Mouse (Mus musculus) CH12.LX (cell line): ENCODE data around the gene Gsg1. TPM values are rescaled to one million over a fixed set of nuclear protein-coding genes. Genes with fewer than 3 reads are reported as not detected.

Source experiments
- DNase-seq: peaks from one replicate; pipeline ENCODE4 v3.0.0-alpha.2; 2013; ENCODE audit errors: extremely low read depth
- H3K27ac ChIP-seq: 2 replicates; pipeline ENCODE4 v1.5.1; 2012; ENCODE audit warnings: low read depth, mild to moderate bottlenecking, control low read depth, moderate library complexity; ENCODE audit not compliant: insufficient read depth
- H3K27me3 ChIP-seq: replicated peaks from 2 replicates; pipeline ENCODE3; 2012; ENCODE audit warnings: inconsistent platforms
- H3K36me3 ChIP-seq, 2 experiments: replicated peaks in 1 of 2; 2 replicates each; pipeline versions ENCODE3 to v1.6.1; 2012; ENCODE audit warnings: inconsistent platforms in 1 of 2, low read length in 1 of 2, mild to moderate bottlenecking in 1 of 2, mixed read lengths in 1 of 2, moderate library complexity in 1 of 2; ENCODE audit not compliant: control insufficient read depth in 1 of 2, insufficient read depth in 1 of 2
- H3K4me1 ChIP-seq, 2 experiments: 2 replicates each; pipeline ENCODE4 v1.6.1; 2012; ENCODE audit warnings: inconsistent platforms in 1 of 2, moderate library complexity in 1 of 2; ENCODE audit not compliant: insufficient read depth in 2 of 2, control insufficient read depth in 1 of 2
- H3K4me2 ChIP-seq: 2 replicates; pipeline ENCODE4 v1.6.1; 2012; ENCODE audit warnings: low read depth, mild to moderate bottlenecking, control low read depth; ENCODE audit not compliant: poor library complexity, insufficient read depth, severe bottlenecking
- H3K4me3 ChIP-seq, 3 experiments: fragments of 150-350 bp in 1 of 3; sonication (generic) in 1 of 3; replicated peaks in 1 of 3; 2 replicates each; pipeline versions ENCODE3 to v1.5.1; 2011 to 2012; ENCODE audit warnings: low read depth in 2 of 3, low read length in 2 of 3, mild to moderate bottlenecking in 2 of 3, moderate library complexity in 2 of 3, control low read depth in 1 of 3, improper control_type of control experiment in 1 of 3, inconsistent platforms in 1 of 3, mixed read lengths in 1 of 3; ENCODE audit not compliant: poor library complexity in 1 of 3
- H3K79me2 ChIP-seq: replicated peaks from 2 replicates; pipeline ENCODE4 v1.6.1; 2012; ENCODE audit warnings: mild to moderate bottlenecking, moderate library complexity; ENCODE audit not compliant: control insufficient read depth, poor library complexity, insufficient read depth, severe bottlenecking; ENCODE audit errors: extremely low read depth
- H3K9ac ChIP-seq: 2 replicates; pipeline ENCODE4 v1.6.1; 2012; ENCODE audit warnings: low read depth, mild to moderate bottlenecking, control low read depth, moderate library complexity; ENCODE audit not compliant: insufficient read depth
- H3K9me3 ChIP-seq: replicated peaks from 2 replicates; pipeline ENCODE3; 2012; ENCODE audit warnings: low read length, inconsistent platforms, mixed read lengths
- BHLHE40 ChIP-seq: IDR thresholded peaks from 2 replicates; pipeline ENCODE4 v1.6.1; 2011; ENCODE audit warnings: mild to moderate bottlenecking, low read depth, low read length, improper control_type of control experiment
- CTCF ChIP-seq, 2 experiments: IDR thresholded peaks in 1 of 2; conservative IDR thresholded peaks in 1 of 2; 2 replicates each; pipeline ENCODE4 v1.5.1; 2011 to 2012; ENCODE audit warnings: low read depth in 2 of 2, low read length in 2 of 2, improper control_type of control experiment in 1 of 2, inconsistent platforms in 1 of 2, mild to moderate bottlenecking in 1 of 2, moderate library complexity in 1 of 2
- ELF1 ChIP-seq: IDR thresholded peaks from 2 replicates; pipeline ENCODE4 v1.6.1; 2014; ENCODE audit warnings: low read depth, mild to moderate bottlenecking, inconsistent platforms, low read length, improper control_type of control experiment
- GABPA ChIP-seq: IDR thresholded peaks from 2 replicates; pipeline ENCODE4 v1.6.1; 2012; ENCODE audit warnings: low read depth, low read length, improper control_type of control experiment, inconsistent platforms; ENCODE audit not compliant: insufficient replicate concordance
- JUN ChIP-seq: IDR thresholded peaks from 2 replicates; pipeline ENCODE4 v1.6.1; 2011; ENCODE audit warnings: low read depth, mild to moderate bottlenecking, low read length, improper control_type of control experiment, moderate library complexity; ENCODE audit not compliant: insufficient read depth
- JUND ChIP-seq: conservative IDR thresholded peaks from 2 replicates; pipeline ENCODE4 v1.6.1; 2011; ENCODE audit warnings: low read depth, low read length, improper control_type of control experiment
- KAT2A ChIP-seq: IDR thresholded peaks from 2 replicates; pipeline ENCODE4 v1.6.1; 2012; ENCODE audit warnings: low read length, improper control_type of control experiment, inconsistent platforms; ENCODE audit not compliant: insufficient replicate concordance
- MAFK ChIP-seq: IDR thresholded peaks from 2 replicates; pipeline ENCODE4 v1.6.1; 2011; ENCODE audit warnings: low read length, improper control_type of control experiment; ENCODE audit not compliant: insufficient replicate concordance
- MAX ChIP-seq: IDR thresholded peaks from 2 replicates; pipeline ENCODE4 v1.6.1; 2011; ENCODE audit warnings: low read length, improper control_type of control experiment
- MYC ChIP-seq: IDR thresholded peaks from 2 replicates; pipeline ENCODE4 v1.6.1; 2011; ENCODE audit warnings: low read depth, mild to moderate bottlenecking, improper control_type of control experiment, low read length
- POLR2AphosphoS2 ChIP-seq: IDR thresholded peaks from 2 replicates; pipeline ENCODE4 v1.6.1; 2011; ENCODE audit warnings: low read depth, low read length, improper control_type of control experiment
- RAD21 ChIP-seq: IDR thresholded peaks from 2 replicates; pipeline ENCODE4 v1.6.1; 2011; ENCODE audit warnings: low read depth, mild to moderate bottlenecking, low read length, improper control_type of control experiment, moderate library complexity
- SMC3 ChIP-seq: IDR thresholded peaks from 2 replicates; pipeline ENCODE4 v1.6.1; 2011; ENCODE audit warnings: low read depth, low read length, improper control_type of control experiment
- USF2 ChIP-seq: conservative IDR thresholded peaks from 2 replicates; pipeline ENCODE4 v1.6.1; 2011; ENCODE audit warnings: low read depth, low read length, improper control_type of control experiment
- ZC3H11A ChIP-seq: IDR thresholded peaks from 2 replicates; pipeline ENCODE4 v1.6.1; 2012; ENCODE audit warnings: low read depth, mild to moderate bottlenecking, inconsistent platforms, low read length, improper control_type of control experiment
- ZNF384 ChIP-seq: IDR thresholded peaks from 2 replicates; pipeline ENCODE4 v1.6.1; 2012; ENCODE audit warnings: low read depth, low read length, improper control_type of control experiment, inconsistent platforms
- dilution Hi-C: fragments of 300-500 bp; cut with MboI; formaldehyde crosslinking; loops from 2 replicates; pipeline ENCODE4 v1.14.3; 2020; ENCODE audit warnings: low sequenced_read_pairs; ENCODE audit not compliant: extremely low pct_unique_long_range_greater_than_20kb, extremely low pct_ligation_motif_present
- in situ Hi-C: fragments of 300-500 bp; cut with MboI; formaldehyde crosslinking; loops from 3 replicates; pipeline ENCODE4 v1.14.3; 2019; ENCODE audit warnings: low sequenced_read_pairs, low pct_ligation_motif_present, low pct_unique_long_range_greater_than_20kb, mixed read lengths
- polyA plus RNA-seq: library from polyadenylated mRNA; unstranded; fragments of >175 nt; gene quantifications from 2 replicates; pipeline ENCODE4 v1.2.1, GENCODE M21; 2012; ENCODE audit warnings: low read depth; ENCODE audit not compliant: insufficient read length
- total RNA-seq, 2 experiments: library from RNA; depleted of rRNA; stranded (reverse); fragments of 300-350 nt in 1 of 2; fragments of >200 nt in 1 of 2; gene quantifications; 2 replicates each; pipeline ENCODE4 v1.2.3; 2012 to 2014

Gene Gsg1
- total and polyA plus RNA-seq, 3 experiments: not detected

- Histone ChIP-seq H3K4me3 (no peak overlapping the region), H3K4me2 (no peak overlapping the region), H3K79me2 (no peaks in the 10 kb centered on the region), H3K27ac (no peak overlapping the region), H3K9ac (no peak overlapping the region), H3K4me1 (no peaks in the 10 kb centered on the region), H3K27me3 (peaks cover 15% of the 10 kb centered on the region), H3K9me3 (no peaks in the 10 kb centered on the region), H3K36me3 (no peaks in the 10 kb centered on the region)
- in situ Hi-C loops (no loop called here), dilution Hi-C loops (no loop called here)
- DNase-seq: no peak
- TF ChIP-seq RAD21 (no peak), ZC3H11A (no peak), KAT2A (no peak), MAX (no peak), BHLHE40 (no peak), ZNF384 (no peak), JUN (no peak)
Measured at GRCm38 (mm10) chr6:135299024-135299550, 44.9 kb upstream of the Gsg1 start.

- TF ChIP-seq SMC3 (no peak), MYC (no peak), CTCF (conservative IDR thresholded peaks at IDR 0.05 in 1 of 2, IDR thresholded peaks at IDR 0.05 in 1 of 2; ENCODE audit: low read depth in 2 of 2, low read length in 2 of 2) (no peak), MAFK (no peak), JUND (no peak), POLR2AphosphoS2 (no peak), ELF1 (no peak)
- in situ Hi-C loops: no loop called here
Measured at GRCm38 (mm10) chr6:135297570-135297969, 43.4 kb upstream of the Gsg1 start.

GRCm38 (mm10) chr6:135296267-135296666 lies 42.1 kb upstream of the Gsg1 start:
- H3K4me3 ChIP-seq: no peak overlapping the region
- TF ChIP-seq MYC (no peak), GABPA (no peak), USF2 (no peak)
- TF ChIP-seq, all 38 proteins: peak for 0
- DNase-seq: no peak
- Histone ChIP-seq H3K36me3 (no peaks in the 10 kb centered on the region), H3K27me3 (peaks cover 13% of the 10 kb centered on the region), H3K27ac (no peak overlapping the region), H3K4me2 (no peak overlapping the region), H3K9ac (no peak overlapping the region), H3K9me3 (no peaks in the 10 kb centered on the region), H3K79me2 (no peaks in the 10 kb centered on the region), H3K4me1 (no peaks in the 10 kb centered on the region)
- dilution Hi-C loops (no loop called here), in situ Hi-C loops (no loop called here)

More at GRCm38 (mm10) chr6:135297570-135297969, 43.4 kb upstream of the Gsg1 start:
- Histone ChIP-seq H3K4me2 (no peak overlapping the region), H3K9ac (no peak overlapping the region), H3K36me3 (no peaks in the 10 kb centered on the region), H3K27ac (no peak overlapping the region), H3K79me2 (no peaks in the 10 kb centered on the region), H3K27me3 (peaks cover 15% of the 10 kb centered on the region), H3K4me3 (no peak overlapping the region), H3K9me3 (no peaks in the 10 kb centered on the region), H3K4me1 (no peaks in the 10 kb centered on the region)
- dilution Hi-C loops: no loop called here
- DNase-seq: no peak
